Mouse (Mus musculus) right cerebral cortex, adult 18-20 months (tissue): Measurements from ENCODE around the gene B3gnt2.

ENCODE experiments used
- DNase-seq: peaks from one replicate; pipeline ENCODE4 v3.0.0; 2022; ENCODE audit warnings: mixed read lengths

B3gnt2 gene

GRCm38 (mm10) chr11:22710596-22710995 lies 150.2 kb downstream of the B3gnt2 start:
- peak; percentile 13 for DNase-seq
